Mouse (Mus musculus): ENCODE data around the gene Olfr1195. TPM values are rescaled to one million over a fixed set of nuclear protein-coding genes. Genes with fewer than 3 reads are reported as not detected.

Gene Olfr1195
- polyA plus RNA-seq (2017; shearing (Covaris generic)), result 0.11 TPM

DNA sequence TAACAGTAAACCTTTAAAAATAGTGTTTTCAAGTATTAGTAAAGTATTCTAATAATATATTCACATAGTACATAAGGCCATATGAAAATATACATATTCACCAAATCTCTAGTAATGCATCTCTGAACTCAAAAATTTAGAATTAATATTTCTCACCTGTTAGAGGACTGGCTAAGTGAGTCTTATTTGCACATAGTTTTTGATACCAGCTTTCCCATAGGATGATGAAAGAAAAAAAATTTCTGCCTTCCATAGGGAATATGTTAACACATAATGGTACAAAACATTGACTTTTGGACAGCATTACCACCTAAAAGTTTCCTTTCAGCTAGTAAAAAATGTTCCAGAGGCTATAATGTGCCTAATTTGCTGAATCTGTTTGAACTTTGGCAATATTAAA lies at the start of gene Olfr1195:
TSS of gene Olfr1195 (minus strand) at position 101 of the 400 bp plus-strand sequence.

DNA sequence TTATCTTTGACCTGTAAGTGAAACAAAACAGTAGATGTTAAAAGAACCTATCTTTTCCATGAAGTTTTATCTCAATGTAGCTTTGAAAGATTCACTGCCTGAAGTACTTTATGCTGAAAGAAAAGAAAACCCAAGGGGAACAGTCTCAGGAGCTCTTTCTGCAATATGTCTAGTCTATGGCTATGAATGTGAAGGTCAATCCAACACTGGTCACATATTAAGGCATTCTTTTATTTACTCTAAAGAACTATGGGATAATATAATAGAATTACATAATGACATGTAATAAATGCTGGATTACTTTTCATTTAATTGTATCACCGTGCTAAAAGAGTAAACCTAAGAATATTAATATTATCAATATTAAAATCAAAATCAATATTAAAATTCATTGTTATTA lies 43.3 kb upstream of the Olfr1195 start, which contains the start of gene Olfr1197:
TSS of gene Olfr1197 (minus strand) at position 101 of the 400 bp plus-strand sequence.

DNA sequence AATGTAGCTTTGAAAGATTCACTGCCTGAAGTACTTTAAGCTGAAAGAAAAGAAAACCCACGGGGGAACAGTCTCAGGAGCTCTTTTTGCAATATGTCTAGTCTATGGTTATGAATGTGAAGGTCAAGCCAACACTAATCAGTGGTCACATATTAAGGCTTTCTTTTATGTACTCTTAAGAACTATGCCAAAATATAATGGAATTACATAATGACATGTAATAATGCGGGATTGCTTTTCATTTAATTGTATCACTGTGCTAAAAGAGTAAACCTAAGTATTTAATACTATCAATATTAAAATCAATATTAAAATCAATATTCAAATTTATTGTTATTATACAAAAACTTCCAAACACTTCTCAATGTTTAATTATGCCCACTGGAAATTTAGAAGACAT lies 15.5 kb upstream of the Olfr1195 start, which contains the start of gene Olfr1196:
TSS of gene Olfr1196 (minus strand) at position 101 of the 400 bp plus-strand sequence.

DNA sequence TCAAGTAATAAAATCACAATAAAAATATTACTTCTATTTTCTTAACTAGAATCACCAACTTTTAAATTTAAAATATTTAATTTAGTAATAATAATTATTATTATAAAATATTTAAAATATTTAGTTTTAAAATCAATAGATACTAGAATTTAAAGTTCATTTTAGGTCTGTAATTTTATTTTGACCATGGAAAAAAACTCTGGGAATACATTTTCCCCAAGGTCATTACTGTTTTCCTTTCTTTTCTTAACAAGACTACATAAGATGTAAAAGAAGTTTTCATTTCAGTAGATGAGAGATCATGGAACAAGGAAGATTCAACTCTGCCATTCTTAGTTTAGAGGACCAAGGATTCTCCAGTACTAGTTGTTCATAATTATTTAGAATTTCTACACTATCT lies 13.7 kb downstream of the Olfr1195 start, which contains the start of gene Olfr1193:
TSS of gene Olfr1193 (plus strand) at position 301 of the 400 bp plus-strand sequence.

DNA sequence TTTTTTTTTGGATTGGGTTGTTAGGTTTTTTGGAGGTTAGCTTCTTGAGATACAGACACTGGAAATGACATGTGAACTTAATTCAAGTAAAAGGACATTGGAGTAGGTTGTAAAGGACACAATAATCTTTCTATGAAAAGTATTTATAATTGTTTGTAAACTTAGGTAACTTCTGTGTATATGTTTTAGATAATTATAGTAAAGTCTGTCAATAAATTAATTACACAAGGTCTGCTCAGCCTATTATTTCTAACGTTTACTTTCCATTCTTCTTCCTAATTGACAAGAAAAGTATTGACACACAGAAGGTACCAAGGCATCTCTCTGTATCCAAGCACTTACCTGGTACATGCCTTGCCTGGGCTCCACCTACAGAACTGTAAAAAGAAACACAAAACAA lies 40.8 kb downstream of the Olfr1195 start, which contains the start of gene Olfr1192-ps1:
TSS of gene Olfr1192-ps1 (plus strand) at position 301 of the 400 bp plus-strand sequence.

DNA sequence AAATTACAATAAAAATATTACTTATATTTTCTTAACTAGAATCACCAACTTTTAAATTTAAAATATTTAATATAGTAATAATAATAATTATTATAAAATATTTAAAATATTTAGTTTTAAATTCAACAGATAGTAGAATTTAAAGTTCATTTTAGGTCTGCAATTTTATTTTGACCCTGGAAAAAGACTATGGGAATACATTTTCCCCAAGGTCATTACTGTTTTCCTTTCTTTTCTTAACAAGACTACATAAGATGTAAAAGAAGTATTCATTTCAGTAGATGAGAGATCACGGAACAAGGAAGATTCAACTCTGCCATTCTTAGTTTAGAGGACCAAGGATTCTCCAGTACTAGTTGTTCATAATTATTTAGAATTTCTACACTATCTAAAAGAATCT lies 48.7 kb downstream of the Olfr1195 start, which contains the start of gene Olfr1191-ps1:
TSS of gene Olfr1191-ps1 (plus strand) at position 301 of the 400 bp plus-strand sequence.

Other genes with a start within 250 kb of the Olfr1195 start
- gene Gm13757, start 240.1 kb downstream of the Olfr1195 start, polyA plus RNA-seq (2017; shearing (Covaris generic)), result not detected
- not detected for gene Olfr1183, start 234.3 kb downstream of the Olfr1195 start, polyA plus RNA-seq (2017; shearing (Covaris generic))
- not detected for gene Olfr1184, start 205.6 kb downstream of the Olfr1195 start, polyA plus RNA-seq (2017; shearing (Covaris generic))
- gene Olfr1185-ps1, start 195.9 kb downstream of the Olfr1195 start, polyA plus RNA-seq (2017; shearing (Covaris generic)), result not detected
- not detected for gene Olfr1186, start 170.6 kb downstream of the Olfr1195 start, polyA plus RNA-seq (2017; shearing (Covaris generic))
- not detected for gene Olfr1188, start 132.3 kb downstream of the Olfr1195 start, polyA plus RNA-seq (2017; shearing (Covaris generic))
- not detected for gene Olfr1189, start 102.7 kb downstream of the Olfr1195 start, polyA plus RNA-seq (2017; shearing (Covaris generic))
- not detected for gene Olfr1191-ps1, start 48.6 kb downstream of the Olfr1195 start, polyA plus RNA-seq (2017; shearing (Covaris generic))
- not detected for gene Olfr1192-ps1, start 40.7 kb downstream of the Olfr1195 start, polyA plus RNA-seq (2017; shearing (Covaris generic))
- gene Olfr1193, start 13.6 kb downstream of the Olfr1195 start, polyA plus RNA-seq (2017; shearing (Covaris generic)), result not detected
- not detected for gene Olfr1196, start 15.4 kb upstream of the Olfr1195 start, polyA plus RNA-seq (2017; shearing (Covaris generic))
- not detected for gene Olfr1197, start 43.2 kb upstream of the Olfr1195 start, polyA plus RNA-seq (2017; shearing (Covaris generic))
- gene Olfr1198, start 62.2 kb upstream of the Olfr1195 start, polyA plus RNA-seq (2017; shearing (Covaris generic)), result not detected
- not detected for gene Olfr1199, start 71.3 kb upstream of the Olfr1195 start, polyA plus RNA-seq (2017; shearing (Covaris generic))
- not detected for gene Olfr1200, start 81.3 kb upstream of the Olfr1195 start, polyA plus RNA-seq (2017; shearing (Covaris generic))
- not detected for gene Olfr1201, start 103.8 kb upstream of the Olfr1195 start, polyA plus RNA-seq (2017; shearing (Covaris generic))
- not detected for gene Olfr1202, start 125.3 kb upstream of the Olfr1195 start, polyA plus RNA-seq (2017; shearing (Covaris generic))
- gene Olfr1205, start 140.6 kb upstream of the Olfr1195 start, polyA plus RNA-seq (2017; shearing (Covaris generic)), result not detected
- gene Olfr1204, start 160.1 kb upstream of the Olfr1195 start, polyA plus RNA-seq (2017; shearing (Covaris generic)), result not detected
- not detected for gene Olfr1206, start 174.0 kb upstream of the Olfr1195 start, polyA plus RNA-seq (2017; shearing (Covaris generic))
- not detected for gene Olfr1208, start 213.1 kb upstream of the Olfr1195 start, polyA plus RNA-seq (2017; shearing (Covaris generic))
- not detected for gene Olfr1209, start 226.0 kb upstream of the Olfr1195 start, polyA plus RNA-seq (2017; shearing (Covaris generic))
- gene Olfr1211, start 248.9 kb upstream of the Olfr1195 start, polyA plus RNA-seq (2017; shearing (Covaris generic)), result not detected

All from inflammation-experienced regulatory T-cells, adult 16 weeks (primary cell).